Mouse (Mus musculus): ENCODE measurements around the gene Dnajb5. TPM values are rescaled to one million over a fixed set of nuclear protein-coding genes. Genes with fewer than 3 reads are reported as not detected.

Dnajb5 gene
- total and polyA plus RNA-seq, 2 experiments from 2014 or later = 33.4 to 88.0 TPM

DNA sequence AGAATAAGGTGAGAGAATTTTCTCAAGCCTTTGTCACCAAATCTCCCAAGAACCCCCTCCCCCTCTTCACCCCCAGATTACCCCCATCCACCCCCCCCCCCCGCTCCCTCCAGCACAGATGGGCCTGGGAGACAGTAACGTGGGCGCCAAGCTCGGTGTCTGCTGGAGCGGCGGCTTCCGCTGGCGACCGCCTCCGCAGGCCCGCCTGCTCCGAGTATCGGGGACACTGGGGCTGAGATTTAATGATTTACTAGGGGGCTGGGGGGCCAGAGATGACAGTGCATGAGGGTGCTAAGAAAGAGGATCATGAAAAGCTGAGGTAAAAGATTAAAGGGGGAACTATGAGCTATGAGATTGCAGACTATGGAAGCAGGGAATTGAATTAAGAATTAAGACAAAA, 1.1 kb upstream of the Dnajb5 start:
- TF ChIP-seq CTCF (IDR thresholded peaks at IDR 0.05; ENCODE audit: low read depth) = no peak
- ATAC-seq (no peak), DNase-seq (ENCODE audit: low spot score) (no peak)
- Histone ChIP-seq H3K36me3 (ENCODE audit: insufficient read depth, low read length) (no peaks in the 10 kb centered on the region), H3K4me3 (ENCODE audit: low read length) (no peak overlapping the region), H3K27me3 (ENCODE audit: insufficient read depth, low read length) (no peaks in the 10 kb centered on the region), H3K4me2 (ENCODE audit: low read depth, low read length) (0 out of 2 replicates have a peak overlapping the region, but pooled peaks have one; percentile 91), H3K9me3 (ENCODE audit: low read length) (no peaks in the 10 kb centered on the region), H3K4me1 (ENCODE audit: insufficient read depth, low read length) (peaks cover 57% of the 10 kb centered on the region), H3K27ac (peak overlapping the region; percentile 98; the same call in 1 of the 2 replicates), H3K9ac (replicated peaks; ENCODE audit: low read length) (no peak overlapping the region; the same call in 1 of the 2 replicates)
- WGBS = 32% methylated on average over 13 of the region's 13 CpGs

GRCm38 (mm10) chr4:42949051-42949675, 451 bp upstream of the Dnajb5 start:
- peak overlapping the region; percentile 91 for H3K4me2 ChIP-seq (ENCODE audit: low read depth, low read length)
- H3K9ac ChIP-seq (replicated peaks; ENCODE audit: low read length) = no peak overlapping the region; the same call in 1 of the 2 replicates
- H3K27me3 ChIP-seq (ENCODE audit: insufficient read depth, low read length) = no peaks in the 10 kb centered on the region
- H3K9me3 ChIP-seq (ENCODE audit: low read length) = no peaks in the 10 kb centered on the region
- TF ChIP-seq CTCF (IDR thresholded peaks at IDR 0.05; ENCODE audit: low read depth) = no peak
- H3K4me3 ChIP-seq (ENCODE audit: low read length) = peak overlapping the region; percentile 78
- ATAC-seq = no peak
- peaks cover 59% of the 10 kb centered on the region for H3K4me1 ChIP-seq (ENCODE audit: insufficient read depth, low read length)
- DNase-seq (ENCODE audit: low spot score) = no peak
- H3K27ac ChIP-seq = peak overlapping the region; percentile 98
- no peaks in the 10 kb centered on the region for H3K36me3 ChIP-seq (ENCODE audit: insufficient read depth, low read length)
- whole genome bisulfite sequencing = 10% methylated on average over 14 of the region's 14 CpGs

GRCm38 (mm10) chr4:42950065-42950558, 498 bp downstream of the Dnajb5 start:
- peaks cover 63% of the 10 kb centered on the region for H3K4me1 ChIP-seq (ENCODE audit: insufficient read depth, low read length)
- H3K4me2 ChIP-seq (ENCODE audit: low read depth, low read length) = peak overlapping the region; percentile 91
- DNase-seq (ENCODE audit: low spot score) = peak; percentile 92
- H3K36me3 ChIP-seq (ENCODE audit: insufficient read depth, low read length) = no peaks in the 10 kb centered on the region
- peak overlapping the region; percentile 98 for H3K27ac ChIP-seq
- WGBS = 1% methylated on average over 17 of the region's 27 CpGs
- H3K4me3 ChIP-seq (ENCODE audit: low read length) = peak overlapping the region; percentile 78
- peak; percentile 57 for ATAC-seq
- H3K27me3 ChIP-seq (ENCODE audit: insufficient read depth, low read length) = no peaks in the 10 kb centered on the region
- no peaks in the 10 kb centered on the region for H3K9me3 ChIP-seq (ENCODE audit: low read length)
- peak overlapping the region; percentile 94 for H3K9ac ChIP-seq (replicated peaks; ENCODE audit: low read length)
- TF ChIP-seq CTCF (IDR thresholded peaks at IDR 0.05; ENCODE audit: low read depth) = no peak

DNA sequence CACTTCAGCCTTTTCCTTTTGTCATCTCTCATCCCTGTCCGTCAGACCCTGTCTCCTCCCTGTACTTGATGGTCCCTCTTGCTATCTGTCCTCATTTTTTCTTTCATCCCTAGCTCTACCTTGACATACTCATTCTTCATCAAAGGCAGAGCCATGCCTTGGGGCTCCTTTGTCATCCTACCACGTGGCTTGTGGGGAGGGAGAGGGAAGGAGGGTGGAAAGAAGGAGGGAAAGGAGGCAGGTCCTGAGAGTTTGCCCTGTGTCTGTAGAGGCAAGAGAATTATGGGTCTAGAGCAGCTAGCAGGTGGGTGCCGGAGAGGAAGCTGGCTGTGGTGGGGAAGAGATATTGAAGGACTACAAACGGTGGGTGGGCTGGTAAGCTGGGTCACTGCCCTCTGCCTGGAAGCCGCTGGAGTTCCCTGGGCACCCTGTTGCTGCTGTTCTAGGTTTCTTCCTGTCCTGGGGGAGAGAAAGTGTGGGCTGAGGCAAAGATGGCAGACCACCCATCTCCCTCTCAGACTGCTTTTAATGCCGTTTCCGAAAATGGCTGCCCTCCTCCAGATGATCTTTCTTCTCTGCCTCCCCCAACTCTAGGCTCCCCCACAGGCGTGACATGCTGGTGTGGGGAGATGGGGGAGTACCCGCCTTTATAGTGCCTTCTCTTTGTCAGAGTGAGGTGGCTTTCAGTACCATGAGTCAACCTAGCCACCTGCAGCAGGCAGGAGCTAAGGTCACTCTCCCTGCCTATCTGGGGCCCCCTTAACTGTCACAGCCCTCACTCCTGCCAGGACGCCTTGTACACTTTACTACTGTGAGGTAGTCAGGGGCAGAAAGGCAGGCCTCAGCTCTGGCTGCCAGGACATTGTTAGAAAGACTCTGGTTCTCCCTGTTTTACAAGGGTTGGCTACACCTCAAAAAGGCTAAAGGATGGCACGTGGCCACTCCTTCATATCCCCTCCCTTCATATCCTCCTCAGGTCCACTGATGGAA, 1.9 kb downstream of the Dnajb5 start:
- no peak for ATAC-seq
- H3K4me3 ChIP-seq (ENCODE audit: low read length) = peak overlapping the region; percentile 78
- H3K4me2 ChIP-seq (ENCODE audit: low read depth, low read length) = peak overlapping the region; percentile 91
- H3K9ac ChIP-seq (replicated peaks; ENCODE audit: low read length) = peak overlapping the region; percentile 94
- H3K36me3 ChIP-seq (ENCODE audit: insufficient read depth, low read length) = peaks cover under 1% of the 10 kb centered on the region
- no peaks in the 10 kb centered on the region for H3K9me3 ChIP-seq (ENCODE audit: low read length)
- H3K4me1 ChIP-seq (ENCODE audit: insufficient read depth, low read length) = peaks cover 58% of the 10 kb centered on the region
- H3K27ac ChIP-seq = peak overlapping the region; percentile 71
- 43% methylated on average over 11 of the region's 11 CpGs for WGBS
- no peaks in the 10 kb centered on the region for H3K27me3 ChIP-seq (ENCODE audit: insufficient read depth, low read length)
- peak; percentile 47 for DNase-seq (ENCODE audit: low spot score)
- no peak for TF ChIP-seq CTCF (IDR thresholded peaks at IDR 0.05; ENCODE audit: low read depth)

DNA sequence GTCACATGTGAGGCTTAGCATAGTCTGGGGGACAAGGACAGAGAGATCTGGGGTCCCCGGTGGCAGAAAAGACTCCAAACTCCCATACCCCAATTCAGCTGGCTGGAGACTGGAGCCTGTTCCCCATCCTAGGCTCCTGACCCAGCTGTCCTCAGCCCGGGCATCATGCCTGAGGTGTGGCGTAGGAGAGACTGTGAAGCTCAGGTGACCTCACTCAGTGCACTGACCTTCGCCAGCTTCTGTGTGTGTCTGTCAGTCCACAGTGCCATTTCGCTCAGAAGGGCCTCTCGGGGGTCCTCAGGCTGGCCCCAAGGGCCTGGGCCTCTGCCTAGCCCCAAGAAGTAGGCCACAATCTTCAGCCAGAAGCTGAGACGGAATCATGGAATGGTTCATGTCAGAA, 2.9 kb downstream of the Dnajb5 start:
- Histone ChIP-seq H3K4me2 (ENCODE audit: low read depth, low read length) (peak overlapping the region; percentile 91), H3K4me1 (ENCODE audit: insufficient read depth, low read length) (peaks cover 48% of the 10 kb centered on the region), H3K9me3 (ENCODE audit: low read length) (no peaks in the 10 kb centered on the region), H3K27me3 (ENCODE audit: insufficient read depth, low read length) (no peaks in the 10 kb centered on the region), H3K36me3 (ENCODE audit: insufficient read depth, low read length) (peaks cover 11% of the 10 kb centered on the region), H3K9ac (replicated peaks; ENCODE audit: low read length) (peak overlapping the region; percentile 94), H3K27ac (peak overlapping the region; percentile 71; the same call in 1 of the 2 replicates), H3K4me3 (ENCODE audit: low read length) (peak overlapping the region; percentile 5; the same call in 1 of the 2 replicates)
- WGBS = 77% methylated on average over 7 of the region's 7 CpGs
- no peak for DNase-seq (ENCODE audit: low spot score)
- ATAC-seq = no peak
- no peak for TF ChIP-seq CTCF (IDR thresholded peaks at IDR 0.05; ENCODE audit: low read depth)

GRCm38 (mm10) chr4:42953435-42954094, 4.0 kb downstream of the Dnajb5 start:
- H3K4me3 ChIP-seq (ENCODE audit: low read length) = peak overlapping the region; percentile 14
- H3K4me2 ChIP-seq (ENCODE audit: low read depth, low read length) = peak overlapping the region; percentile 91
- no peaks in the 10 kb centered on the region for H3K9me3 ChIP-seq (ENCODE audit: low read length)
- peak overlapping the region; percentile 94; the same call in 1 of the 2 replicates for H3K9ac ChIP-seq (replicated peaks; ENCODE audit: low read length)
- WGBS = 3% methylated on average over 10 of the region's 10 CpGs
- DNase-seq (ENCODE audit: low spot score) (peak; percentile 67), ATAC-seq (no peak)
- peaks cover 38% of the 10 kb centered on the region for H3K4me1 ChIP-seq (ENCODE audit: insufficient read depth, low read length)
- TF ChIP-seq CTCF (IDR thresholded peaks at IDR 0.05; ENCODE audit: low read depth) = no peak
- peaks cover 17% of the 10 kb centered on the region for H3K36me3 ChIP-seq (ENCODE audit: insufficient read depth, low read length)
- peak overlapping the region; percentile 71 for H3K27ac ChIP-seq
- H3K27me3 ChIP-seq (ENCODE audit: insufficient read depth, low read length) = no peaks in the 10 kb centered on the region
